In the genomic region with DNA sequence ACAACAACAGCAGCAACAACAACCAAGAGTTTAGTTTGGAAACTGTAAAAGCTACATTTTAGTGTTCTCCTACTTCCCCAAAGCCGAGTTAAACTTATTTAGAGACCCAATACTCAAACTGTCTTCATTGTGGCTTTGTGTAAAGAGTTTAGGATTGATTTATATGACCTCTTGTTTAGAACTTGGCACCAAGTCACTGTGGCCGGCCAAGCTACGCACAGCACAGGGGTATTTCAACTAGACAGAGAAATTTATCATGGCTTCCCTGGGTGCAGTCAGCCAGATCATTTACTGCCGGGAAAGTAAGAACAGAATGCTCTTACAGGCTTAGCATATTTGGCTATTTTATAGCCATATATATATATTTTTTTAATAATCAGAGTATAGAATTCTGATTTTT, we compare ENCODE assay signal across 13 mouse cellular contexts. TPM values are rescaled to one million over a fixed set of nuclear protein-coding genes. Genes with fewer than 3 reads are reported as not detected.
"Had no signal": no experiment of that assay in that cellular context is flagged by ENCODE, and none has a peak within 500 bp of the region (broad histone marks: within the 10 kb centered on the region; RNA-seq: fewer than 3 reads in every experiment).

No protein-coding gene starts in this region.

- H3K4me2 ChIP-seq: limb, embryonic 12.5 days; liver, embryonic 13.5 days had no signal

- H3K4me3 ChIP-seq: layer of hippocampus, adult 2 months; limb, embryonic 12.5 days; liver, embryonic 13.5 days; midbrain, embryonic 10.5 days; myocyte had no signal

- H3K27ac ChIP-seq: hindbrain, postnatal 0 days; liver, embryonic 13.5 days; midbrain, embryonic 10.5 days had no signal

- H3K4me1 ChIP-seq: limb, embryonic 12.5 days; liver, embryonic 13.5 days had no signal

- ATAC-seq: hindbrain, postnatal 0 days; liver, postnatal 0 days had no signal

- H3K9ac ChIP-seq: limb, embryonic 12.5 days; liver, embryonic 13.5 days; liver, postnatal 0 days had no signal

- H3K36me3 ChIP-seq: limb, embryonic 12.5 days; liver, embryonic 13.5 days had no signal

- DNase-seq: kidney, adult 2 months; liver; liver, embryonic 13.5 days; liver, postnatal 0 days; midbrain, embryonic 14.5 days; thymus, adult 2 months; thymus, postnatal 25 days had no signal

- H3K27me3 ChIP-seq: limb, embryonic 12.5 days; liver, embryonic 13.5 days had no signal

- H3K9me3 ChIP-seq: limb, embryonic 12.5 days; liver, embryonic 13.5 days had no signal

RNA-seq across cellular contexts. Expression of gene Dclk1, which starts 49.8 kb away (rescaled TPM):
- total RNA-seq: megakaryocyte progenitor cell, adult 5-6 weeks had no signal
